Mouse (Mus musculus) c-Kit-positive CD71-positive TER-119-negative erythroid progenitor cells, embryonic 14.5 days (primary cell): ENCODE data around the gene Clip2.
A peak's percentile ranks its signal among the peaks of the same experiment; 100 is the strongest.

ENCODE experiments used
- DNase-seq: peaks from one replicate; pipeline ENCODE4 v3.0.0-alpha.2; 2013; ENCODE audit warnings: low read depth

Gene Clip2

DNA sequence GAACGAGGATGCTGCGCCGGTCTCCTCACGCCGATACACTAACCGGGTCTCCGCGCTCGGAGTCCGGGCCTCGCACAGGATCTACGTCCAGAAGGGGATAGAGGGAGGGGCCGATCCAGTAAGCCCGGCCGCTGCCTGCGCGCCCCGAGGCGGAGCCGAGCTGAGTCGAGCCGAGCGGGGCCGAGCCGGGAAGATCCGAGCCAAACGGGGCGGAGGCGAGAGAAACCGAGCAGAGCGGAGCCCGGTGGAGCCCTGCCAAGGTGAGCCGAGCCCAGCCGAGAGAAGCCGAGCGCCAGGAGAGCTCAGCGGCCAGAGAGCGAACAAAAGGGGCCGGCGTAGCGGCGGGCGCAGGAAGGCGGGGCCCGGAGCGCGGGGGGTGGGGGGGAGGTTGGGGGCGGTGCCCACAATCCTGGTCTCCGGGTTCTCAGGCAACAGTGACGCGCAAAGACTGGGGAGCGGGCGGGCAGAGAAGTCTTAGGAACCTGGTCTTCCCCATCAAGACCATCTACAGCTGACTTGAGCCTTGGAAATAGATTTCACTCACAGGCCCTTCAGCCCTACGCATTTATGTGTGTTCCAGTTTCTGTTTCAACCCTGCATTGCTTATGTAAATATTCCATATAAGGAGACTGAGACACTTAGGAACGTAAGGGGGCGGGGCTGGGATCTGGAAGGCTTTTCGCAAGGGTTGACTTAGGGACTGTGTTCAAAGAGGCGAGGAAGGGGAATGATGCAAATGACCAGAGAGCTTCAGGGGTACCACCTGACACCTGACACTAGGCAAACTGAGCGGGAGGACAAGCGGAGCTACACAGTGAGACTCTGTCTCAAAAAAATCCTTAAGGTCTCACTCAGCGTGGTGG is at the start of gene Clip2:
Gene Clip2 (minus strand): TSS at position 325 of the 863 bp plus-strand sequence.
- peak; percentile 79 for DNase-seq

DNA sequence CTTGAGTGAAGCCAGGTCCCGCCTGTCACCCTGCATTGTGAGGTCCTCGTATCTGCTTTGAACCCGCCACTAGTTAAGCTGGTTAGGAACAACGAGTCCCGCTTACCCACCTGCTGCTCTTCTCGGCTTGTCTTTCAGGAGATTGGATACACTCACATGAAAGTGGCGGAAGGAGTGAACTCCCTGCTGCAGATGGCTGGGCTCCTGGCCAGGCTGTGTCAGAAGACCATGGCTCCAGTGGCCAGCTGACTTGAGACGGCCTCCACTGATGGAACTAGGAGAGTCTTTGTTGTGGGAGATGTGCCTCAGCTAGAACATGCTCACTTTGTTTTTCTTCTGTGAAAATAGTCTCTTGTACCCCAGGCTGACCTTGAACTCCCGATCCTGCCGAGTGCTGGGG is 45.5 kb upstream of the Clip2 start:
- DNase-seq = no peak

DNA sequence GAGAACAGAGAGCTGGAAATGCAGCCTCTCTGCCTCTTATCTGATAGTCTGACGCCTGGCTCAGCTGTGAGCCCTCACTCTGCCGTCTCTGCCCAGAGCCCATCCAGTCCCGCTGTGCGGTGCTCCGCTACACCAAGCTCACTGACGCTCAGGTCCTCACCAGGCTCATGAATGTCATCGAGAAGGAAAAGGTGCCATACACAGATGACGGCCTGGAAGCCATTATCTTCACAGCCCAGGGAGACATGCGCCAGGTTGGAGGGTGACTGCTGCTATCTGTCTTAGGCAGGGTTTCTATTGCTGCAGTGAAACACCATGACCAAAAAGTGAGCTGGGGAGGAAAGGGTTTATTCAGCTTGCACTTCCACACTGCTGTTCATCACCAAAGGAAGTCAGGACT is 40.9 kb upstream of the Clip2 start:
- peak; percentile 75 for DNase-seq

DNA sequence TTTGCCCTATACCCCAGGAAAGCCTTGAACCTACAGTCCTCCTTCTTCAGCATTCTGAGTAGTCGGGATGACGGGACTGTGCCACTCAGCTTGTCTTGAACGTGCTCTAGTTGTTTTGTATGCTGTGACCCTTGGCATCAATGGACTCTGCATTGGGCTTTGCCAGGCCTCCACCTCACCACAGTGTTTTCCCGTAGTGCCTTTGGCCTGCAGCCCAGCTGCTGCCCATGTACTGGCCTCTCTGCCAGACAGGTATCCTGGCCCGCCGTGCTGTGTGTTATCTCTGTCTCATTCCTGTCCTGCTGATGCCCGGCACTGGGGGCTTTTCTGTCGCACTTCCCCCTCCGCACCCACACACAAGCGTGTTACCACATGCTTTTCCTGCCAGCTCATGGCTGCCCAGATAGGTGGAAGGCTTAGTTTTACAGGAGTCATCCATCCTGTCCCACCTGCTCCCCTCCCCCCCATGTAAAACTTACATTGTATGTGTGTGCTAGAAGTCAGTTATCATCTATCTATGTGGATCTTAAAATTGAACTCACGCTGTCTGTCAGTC is 39.9 kb upstream of the Clip2 start:
- no peak for DNase-seq

DNA sequence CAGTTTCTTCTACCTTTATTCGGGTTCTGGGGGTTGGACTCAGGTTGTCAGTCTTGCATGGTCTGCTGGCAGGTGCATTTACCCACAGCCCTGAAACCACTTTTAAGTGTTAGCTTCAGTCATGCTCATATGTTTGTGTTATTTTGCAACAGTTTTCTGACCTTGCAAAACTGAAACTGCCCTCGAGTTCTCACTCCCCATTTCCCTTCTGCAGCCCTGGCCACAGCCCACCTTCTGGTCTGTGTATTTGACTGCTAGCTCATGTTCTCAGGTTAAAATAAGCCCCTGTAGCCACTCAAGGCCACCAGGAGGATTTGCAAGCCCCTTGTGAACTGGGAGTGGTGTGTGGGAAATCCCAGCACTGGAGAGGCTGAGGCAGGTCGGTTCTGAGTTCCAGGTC is 37.7 kb upstream of the Clip2 start:
- no peak for DNase-seq

DNA sequence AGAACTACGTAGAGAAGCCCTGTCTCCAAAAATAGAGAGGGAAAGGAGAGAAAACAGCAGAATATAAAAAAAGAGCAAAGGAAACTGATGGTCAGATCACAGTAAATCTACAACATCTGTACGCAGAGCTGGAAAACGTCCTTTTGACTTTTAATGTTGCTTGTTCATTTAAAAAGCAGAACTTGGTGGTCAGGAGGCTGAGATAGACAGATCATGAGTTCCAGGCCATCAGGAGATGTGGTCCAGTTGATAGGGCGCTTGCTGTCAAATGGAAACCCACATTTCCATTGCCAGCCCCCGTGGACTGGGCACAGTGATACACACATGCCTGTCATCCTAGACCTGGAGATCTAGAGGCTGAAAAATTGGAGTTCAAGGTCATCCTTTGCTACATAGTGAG is 32.6 kb upstream of the Clip2 start:
- no peak for DNase-seq

DNA sequence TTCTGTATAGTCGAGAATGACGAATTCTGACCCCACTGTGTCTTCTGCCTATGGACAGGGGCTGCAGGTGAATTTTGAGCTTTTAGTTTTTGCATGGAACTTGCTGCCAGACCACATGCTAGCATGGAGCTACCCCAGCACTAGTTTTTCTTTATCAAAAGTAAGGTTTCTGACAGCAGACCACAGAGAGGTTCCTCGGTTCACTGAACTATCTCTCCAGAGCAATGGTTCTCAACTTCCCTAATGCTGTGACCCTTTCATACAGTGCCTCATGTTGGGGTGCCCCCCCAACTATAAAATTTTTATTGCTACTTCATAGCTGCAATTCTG is 31.6 kb upstream of the Clip2 start:
- no peak for DNase-seq

DNA sequence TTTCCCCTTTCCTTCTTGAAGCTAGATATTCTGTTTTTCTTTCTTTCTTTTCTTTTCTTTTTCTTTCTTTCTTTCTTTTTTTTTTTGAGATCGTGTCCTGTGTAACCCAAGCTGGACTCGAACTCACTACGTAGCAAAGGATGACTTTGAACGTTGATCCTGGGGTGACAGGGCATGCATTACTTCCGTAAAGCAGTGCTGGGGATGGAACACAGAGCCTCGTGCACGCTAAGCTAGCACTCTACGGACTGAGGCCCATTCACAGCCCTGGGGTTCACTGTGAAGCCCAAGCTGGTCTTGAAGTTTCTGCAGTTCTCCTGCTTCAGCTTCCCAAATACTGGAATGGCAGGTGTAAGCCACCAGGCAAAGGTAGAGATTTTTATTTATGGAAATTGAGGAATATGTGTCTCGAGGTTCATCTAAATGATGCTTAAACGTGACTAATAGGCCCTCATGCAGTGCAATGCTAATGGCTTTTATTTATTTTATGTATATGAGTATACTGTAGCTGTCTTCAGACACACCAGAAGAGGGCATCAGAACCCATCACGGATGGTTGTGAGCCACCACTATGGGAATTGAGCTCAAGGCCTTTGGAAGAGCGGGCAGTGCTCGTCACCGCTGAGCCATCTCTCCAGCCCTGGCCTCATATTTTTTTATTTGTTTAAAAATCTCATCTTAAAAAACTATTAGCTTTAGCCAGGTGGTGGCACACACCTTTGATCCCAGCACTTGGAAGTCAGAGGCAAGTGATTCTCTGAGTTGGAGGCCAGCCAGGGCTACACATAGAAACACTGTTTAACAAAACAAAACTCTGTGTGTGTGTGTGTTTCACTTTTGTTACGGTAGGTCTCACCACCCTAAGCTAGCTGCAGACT is 31.0 kb upstream of the Clip2 start:
- no peak for DNase-seq

DNA sequence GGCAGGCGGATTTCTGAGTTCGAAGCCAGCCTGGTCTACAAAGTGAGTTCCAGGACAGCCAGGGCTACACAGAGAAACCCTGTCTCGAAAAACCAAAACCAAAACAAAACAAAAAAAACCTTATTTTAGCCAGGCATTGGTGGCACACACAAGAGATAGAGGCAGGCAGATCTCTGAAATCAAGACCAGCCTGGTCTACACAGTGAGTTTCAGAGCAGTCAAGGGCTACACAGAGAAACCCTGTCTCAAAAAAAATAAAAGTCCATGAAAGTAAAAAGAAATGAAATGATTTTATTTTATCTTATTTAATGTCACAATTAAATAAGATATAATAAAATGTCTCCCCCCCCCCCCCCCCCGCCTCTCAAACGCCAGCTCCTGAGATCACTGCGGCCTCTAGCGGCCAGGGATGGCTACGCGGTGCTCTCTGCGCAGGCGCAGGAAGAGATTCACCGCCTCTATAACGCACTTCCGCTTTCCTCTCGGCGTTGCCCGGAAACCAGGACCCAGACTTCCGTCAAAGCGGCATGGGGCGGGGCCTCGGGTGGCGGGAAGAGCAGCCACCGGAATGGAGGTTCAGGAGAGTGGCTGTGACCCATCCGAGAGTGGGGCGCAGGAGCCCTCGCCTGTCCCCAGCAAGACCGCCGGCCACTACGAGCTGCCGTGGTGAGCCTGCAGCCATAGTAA is 30.1 kb upstream of the Clip2 start:
- DNase-seq = peak; percentile 96

DNA sequence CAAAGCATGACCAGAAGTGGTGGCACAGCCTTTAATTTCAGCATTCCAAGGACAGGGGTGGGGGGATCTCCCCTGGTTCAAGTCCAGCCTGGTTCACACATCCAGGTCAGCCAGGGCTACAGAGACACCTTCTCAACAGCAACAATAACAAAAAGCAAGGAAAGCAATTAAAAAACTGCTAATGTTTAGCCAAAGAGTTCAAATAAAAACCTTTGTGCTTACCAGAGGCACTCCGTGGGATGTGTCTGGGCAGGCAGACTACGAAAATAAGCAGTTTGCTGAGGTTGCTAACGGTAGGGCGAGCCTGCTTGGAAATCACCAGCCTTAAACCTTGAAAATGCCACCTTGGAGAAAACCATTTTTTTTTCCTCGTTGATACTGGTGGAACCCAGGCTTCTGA is 28.9 kb upstream of the Clip2 start, which contains the start of gene Rfc2:
Gene Rfc2 (plus strand): TSS at position 221 of the 400 bp plus-strand sequence.
- DNase-seq = no peak

DNA sequence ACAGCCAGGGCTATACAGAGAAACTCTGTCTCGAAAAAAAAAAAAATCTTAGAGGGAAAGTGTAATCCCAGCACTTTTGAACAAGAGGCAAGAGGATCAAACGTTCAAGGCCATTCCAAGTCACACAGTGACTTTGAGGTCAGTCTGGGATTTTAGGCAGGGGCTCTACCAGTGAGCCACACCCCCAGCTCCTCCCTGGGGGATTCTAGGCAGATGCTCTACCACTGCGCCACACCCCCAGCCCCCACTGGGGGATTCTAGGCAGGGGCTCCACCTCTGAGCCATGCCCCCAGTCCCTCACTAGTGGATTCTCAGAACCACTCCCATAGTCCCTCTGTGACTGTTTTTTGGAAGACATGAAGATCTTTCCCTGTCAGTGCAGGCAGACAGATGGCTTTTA is 26.9 kb upstream of the Clip2 start:
- DNase-seq = no peak

DNA sequence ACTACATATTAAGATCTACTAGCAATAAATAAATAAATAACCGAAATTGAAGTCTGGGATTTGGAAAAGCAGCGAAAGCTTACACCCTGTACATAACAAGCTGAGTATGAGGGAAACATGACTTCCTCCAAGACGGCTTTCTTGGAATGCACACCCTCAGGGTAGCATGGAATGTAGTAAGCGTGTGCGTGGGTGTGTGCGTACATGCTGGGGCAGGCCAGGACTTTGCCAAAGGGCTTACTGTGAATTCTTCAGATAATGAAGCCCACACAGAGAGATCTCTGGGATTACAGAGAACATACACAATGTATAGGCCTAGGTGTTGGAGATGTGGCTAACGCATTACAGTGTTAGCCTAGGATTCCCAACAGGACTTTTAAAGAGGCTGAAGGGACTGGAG is 25.3 kb upstream of the Clip2 start:
- no peak for DNase-seq

DNA sequence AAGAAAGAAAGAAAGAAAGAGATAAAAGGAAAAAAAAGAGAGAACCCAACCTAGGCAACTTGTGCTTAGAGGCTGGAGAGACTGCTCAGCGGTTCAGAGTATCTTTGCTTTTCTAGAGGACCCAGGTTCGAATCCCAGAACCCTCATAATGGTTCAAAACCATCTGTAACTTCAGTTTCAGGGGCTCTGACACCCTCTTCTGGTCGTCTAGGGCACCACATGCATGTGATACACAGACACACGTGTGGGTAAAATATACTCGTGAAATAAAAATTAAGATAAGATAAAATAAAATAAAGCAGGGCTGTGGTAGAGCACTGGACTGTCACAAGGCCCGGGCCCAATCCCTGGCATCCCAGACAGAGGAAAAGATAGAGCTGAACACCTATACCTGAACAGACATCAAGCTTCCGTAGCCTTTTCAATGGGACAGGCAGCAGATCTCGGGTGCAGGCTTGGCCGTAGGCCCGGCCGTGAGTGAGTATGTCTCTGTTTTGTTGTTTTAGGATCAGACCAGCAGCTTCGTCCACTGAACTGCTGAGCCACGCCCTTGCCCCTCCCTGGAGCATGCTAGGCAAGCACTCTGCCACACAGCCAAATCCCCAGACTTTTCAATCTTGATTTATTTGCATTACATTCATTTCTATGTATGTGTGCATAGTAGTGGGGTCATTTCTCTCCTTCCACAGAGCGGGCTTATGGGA is 24.4 kb upstream of the Clip2 start:
- no peak for DNase-seq

DNA sequence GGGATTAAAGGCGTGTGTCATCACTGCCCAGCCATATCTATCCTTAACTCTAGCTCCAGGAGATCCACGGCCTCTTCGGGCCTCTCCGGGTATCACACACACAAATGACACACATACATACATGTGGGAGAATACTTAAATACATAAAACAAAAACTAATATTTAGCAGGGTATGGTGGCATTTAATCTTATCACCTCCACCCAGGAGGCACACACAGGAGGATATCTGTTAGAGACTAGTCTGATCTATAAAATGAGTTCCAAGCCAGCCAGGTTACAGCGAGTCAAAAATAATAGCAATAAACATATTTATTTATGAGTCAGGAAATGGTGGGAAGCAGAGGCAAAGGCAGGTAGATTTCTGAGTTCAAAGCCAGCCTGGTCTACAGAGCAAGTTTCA is 23.6 kb upstream of the Clip2 start:
- DNase-seq = no peak

DNA sequence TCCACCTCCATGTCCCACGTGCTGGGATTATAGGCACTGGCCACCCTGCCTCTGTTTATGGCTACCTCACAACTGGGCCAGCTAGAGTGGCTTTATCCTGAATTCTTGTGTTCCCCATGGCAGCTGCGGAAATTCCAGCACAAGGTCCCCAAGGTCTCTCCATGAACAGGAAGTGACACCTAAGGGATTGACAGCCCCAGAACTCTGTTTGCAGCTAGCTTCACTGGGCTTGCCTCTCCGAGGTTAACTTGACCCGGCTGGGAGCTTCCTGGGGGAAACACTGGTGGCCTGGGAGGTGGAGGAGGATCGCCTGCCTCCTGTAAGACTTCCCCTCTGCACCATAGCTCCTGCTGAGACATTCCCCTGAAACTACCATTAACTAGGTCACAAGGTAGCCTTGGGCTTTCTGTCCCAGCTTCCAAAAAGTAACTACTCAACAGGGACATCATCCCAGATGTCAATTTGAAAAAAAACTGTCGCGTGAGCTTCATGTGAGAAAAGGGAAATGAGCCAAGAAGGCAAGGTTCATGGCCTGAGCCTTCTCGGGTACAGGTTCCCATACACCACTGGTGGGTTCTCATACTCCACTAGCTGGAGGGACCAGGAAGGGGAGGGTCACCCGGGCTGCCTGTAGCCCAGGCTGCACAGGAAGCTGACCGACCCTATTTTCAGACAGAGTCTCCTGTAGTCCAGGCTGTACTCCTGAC is 20.4 kb upstream of the Clip2 start:
- DNase-seq = no peak

DNA sequence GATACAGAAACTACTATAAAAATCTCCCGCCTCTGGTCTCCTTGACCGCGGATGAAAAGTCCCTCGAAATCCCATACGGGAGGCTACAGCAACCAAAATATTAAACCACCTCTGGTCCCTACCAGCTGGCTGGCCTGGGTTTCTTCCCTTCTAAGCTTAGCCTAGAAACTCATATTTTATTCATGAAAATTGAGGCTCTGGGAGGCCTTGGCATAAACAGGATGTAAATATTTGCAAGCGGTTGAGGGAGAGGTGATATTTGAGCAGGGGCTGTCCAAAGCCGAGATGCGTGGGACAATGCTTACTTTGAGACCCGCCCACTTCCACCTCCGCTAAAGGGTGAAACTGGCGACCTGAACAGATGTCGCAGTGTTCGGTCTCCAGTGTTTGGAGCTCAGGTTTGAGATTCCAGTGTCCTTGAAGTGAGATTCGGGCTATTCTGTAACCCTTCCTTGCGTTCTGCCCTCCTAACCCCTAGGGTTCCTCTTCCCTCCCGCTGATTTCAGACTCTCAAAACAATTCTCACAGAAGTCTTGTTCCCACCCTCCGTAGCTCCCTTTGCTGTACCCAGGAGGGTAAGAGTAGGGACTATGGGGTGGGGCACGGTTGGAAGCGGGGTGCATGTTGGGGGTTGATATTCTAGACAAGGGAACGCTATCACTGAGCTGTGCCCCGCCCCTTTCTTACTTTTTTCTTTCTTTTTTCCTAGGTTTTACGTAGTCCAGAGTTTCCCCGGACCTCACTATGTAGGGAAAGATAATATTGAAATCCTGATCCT is 19.7 kb upstream of the Clip2 start:
- DNase-seq = peak; percentile 51

DNA sequence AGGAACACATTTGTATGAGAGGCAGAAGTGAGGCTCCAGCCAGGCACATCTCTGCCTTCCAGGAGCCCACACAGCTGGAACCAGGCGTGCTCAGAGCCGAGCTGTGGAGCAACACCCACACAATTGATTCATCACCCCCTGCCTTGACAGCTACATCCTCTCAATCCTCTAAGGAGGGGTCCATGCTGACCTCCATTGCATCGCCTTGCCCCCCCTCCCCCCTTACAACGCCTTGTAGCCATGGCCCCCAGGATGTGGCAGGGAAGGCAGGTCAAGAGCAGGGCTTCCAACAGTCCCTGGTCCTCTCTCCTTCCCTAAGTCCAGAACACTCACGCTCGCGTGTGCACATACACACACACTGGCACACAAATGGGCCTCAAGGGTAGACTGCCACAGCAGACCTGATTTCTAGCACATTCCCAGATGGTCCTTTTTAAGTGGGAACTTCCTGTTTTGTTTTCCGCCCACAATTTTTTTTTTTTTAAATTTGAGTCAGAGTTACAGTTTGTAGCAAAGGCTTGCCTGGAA is 16.8 kb upstream of the Clip2 start:
- no peak for DNase-seq

DNA sequence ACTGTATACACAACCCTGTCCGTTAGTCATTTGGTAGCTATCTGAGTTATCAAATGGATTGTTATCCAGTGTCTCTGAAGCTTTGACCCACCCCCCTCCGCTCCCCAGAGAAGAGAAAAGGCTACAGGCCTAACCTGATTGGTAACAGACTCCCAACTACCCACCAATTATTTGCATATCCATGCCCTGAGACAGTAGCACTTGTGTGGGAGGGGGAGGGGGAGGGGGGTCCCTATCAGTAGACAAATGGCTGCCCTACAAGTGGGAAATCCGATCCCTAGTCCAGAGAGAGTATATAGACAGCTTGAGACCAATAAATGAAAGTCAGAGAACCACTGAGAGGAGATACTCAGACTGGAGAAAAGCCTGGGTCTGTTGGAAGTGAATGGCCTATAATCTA is 15.8 kb upstream of the Clip2 start:
- DNase-seq = no peak

DNA sequence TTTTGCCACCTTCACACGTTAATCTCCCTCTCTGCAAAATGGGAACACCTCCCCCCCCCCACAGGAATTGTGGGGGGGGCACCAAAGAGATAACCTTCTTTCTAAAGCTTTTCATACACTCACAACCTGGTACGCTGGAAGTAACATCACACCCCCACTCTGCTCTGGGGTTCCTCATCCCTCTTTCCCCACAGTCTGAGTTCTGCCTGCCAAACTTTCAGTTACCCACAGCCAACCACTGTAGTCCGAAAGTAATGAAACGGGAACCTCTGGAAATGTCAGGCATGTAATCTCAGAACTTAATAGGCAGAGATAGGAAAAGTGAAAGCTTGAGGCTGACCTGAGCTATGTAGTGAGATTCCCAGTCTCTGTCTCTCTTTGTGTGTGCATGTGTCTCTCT is 15.2 kb upstream of the Clip2 start:
- DNase-seq = no peak

DNA sequence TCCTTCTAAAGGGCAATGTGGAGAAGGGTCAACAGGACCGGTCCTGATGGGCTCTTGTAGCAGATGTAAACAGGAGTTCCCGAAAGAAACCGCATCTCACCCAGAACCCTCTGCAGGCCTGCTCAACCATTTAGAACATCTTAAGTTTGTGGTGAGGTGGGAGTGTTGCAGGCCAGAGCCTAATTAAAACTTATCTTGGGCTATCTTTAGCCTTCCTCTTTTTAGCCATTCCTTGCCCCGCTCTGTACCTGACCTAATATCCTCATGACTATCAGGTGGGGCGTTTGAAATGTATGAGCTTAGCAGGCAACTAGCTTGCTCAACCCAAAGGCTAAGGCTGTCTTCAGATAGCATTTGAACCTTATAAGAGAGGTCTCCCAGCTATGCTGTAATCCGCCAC is 13.5 kb upstream of the Clip2 start:
- no peak for DNase-seq
